Mouse (Mus musculus) adrenal gland, adult 2 months (tissue): ENCODE measurements at regions not wholly inside any gene's neighbourhood (a gene's known extent, or its start where the extent isn't known, plus 50 kb on each side); places are given as distances from the start of the nearest gene placed in this dataset.

Experiments
- DNase-seq: peaks from one replicate; pipeline ENCODE4 v3.0.0; 2021

DNA sequence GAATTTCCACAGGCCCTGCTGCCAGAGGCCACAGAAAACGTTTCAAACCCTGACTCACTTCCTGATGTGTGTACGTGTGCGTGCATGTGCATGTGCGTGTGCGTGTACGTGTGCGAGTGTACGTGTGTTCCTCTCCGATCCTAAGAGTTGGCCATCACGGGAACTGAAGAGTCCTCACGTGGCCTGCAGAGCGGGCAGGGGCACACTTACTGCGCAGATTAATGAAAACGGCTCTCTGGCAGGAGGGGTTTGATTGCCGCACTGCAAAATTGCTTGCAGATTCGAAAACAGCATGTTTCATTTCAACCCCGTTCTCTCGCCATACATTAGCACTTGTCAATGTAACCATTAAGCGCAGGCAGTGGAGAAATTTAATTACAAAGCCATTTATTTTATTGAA is 135.0 kb upstream of the Six2 start:
- no peak for DNase-seq

DNA sequence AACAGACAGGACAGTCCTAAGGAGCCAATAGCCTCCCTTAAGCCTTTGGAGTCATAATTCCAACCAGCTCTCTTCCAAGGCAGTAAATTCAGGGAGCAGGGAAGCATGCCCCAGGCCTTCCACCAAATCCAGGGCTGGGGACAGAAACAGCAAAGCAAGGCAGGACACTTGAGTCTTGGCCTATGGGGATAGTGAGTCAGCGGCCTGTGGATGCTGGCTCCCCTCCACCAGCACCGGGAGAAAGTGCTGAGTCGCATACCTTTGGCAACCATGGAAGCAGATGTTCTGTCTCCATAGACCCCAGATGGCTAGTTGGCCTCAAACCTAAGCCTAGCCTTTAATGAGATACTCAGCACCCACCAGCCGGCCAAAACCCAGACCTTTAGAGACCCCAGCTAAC is 133.8 kb upstream of the Six2 start:
- DNase-seq: no peak

DNA sequence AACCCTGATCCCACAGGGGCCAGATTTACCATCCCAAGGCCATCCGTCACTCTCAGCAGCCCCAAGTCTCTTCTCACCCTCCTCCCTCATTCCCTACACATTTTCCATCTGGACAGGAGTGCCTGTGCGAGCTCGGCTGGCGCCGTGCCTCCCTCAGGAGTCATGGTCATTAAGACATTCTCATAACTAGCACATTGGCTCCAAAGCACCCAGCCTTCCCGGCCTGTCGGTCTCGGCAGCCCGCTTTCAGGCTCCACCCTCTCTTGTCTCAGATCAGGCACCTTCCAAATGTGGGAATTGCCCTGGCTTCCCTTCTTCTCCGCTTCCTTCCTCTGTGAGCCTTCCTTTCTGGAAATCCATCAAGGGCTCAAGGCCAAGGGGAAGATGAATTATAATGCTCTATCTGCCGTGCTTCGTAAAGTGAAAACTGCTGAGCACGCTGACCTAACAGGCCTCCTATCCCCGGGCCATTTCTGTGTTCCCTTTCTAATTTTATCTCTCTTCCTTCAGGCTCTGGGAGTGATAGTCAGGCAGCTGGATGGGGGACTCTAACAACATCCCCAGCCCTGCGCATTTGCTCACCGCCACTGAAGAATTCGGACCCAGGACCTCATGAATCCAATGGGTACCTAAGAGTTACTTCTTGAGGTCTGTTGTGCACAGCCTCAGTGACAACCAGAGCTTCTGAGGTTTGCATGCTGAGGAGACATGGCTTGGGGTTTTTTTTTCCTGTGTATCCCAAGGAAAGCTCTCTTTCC is 130.2 kb upstream of the Six2 start:
- peak; percentile 24 for DNase-seq

DNA sequence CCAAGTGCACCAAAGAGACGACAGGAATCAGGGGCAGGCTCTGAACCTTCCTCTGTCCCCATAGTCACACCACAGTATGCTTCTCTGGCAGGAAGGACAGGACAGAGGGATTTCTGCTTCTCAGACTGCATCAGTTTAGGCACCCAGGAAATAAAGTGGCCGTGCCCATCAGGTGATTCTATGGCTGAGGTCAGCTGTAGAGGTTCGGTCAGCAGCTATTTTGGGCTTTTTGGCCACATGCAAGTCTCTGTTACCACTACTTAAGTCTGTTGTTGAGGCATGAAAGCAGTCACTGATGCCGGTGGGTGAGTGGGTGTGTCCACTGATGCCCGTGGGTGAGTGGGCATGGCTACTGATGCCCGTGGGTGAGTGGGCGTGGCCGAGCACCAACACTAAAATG is 128.4 kb upstream of the Six2 start:
- DNase-seq: no peak

DNA sequence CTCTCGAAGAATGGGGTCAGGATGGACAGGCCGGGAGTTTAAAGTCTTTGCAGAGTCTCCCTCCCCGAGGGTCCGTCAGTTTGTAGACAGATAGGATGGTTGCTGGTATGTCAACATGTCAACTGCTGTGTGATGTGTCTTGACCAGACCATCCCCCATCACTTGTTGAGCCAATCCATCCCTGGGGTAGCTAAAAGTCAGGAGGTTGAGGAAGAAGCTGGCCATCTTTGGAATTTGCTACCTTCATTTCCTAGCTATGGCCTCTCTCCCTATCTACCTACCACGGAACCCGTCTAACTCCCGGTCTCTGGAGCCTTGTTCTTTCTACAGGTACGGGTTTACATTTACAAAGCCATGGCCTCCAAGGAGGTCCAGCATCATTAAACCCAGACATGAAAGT is 128.0 kb upstream of the Six2 start:
- DNase-seq: no peak

DNA sequence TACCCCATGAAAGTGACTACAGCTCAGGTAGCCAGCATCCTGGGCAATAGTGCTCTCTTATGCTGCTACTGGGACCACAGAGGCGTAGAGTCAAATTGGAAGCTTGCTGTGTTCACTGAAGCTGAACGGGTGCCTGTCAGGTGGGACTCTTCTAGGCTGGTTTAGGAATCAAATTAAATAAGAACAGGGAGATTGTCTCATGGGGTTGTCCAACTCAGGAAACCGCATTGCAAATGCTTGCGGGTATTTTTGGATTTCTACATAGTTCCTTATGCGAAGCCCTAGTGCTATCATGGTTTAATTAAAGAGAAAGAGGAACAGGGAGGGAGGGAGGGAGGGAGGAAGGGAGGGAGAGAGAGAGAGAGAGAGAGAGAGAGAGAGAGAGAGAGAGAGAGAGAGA is 120.5 kb upstream of the Six2 start:
- no peak for DNase-seq

DNA sequence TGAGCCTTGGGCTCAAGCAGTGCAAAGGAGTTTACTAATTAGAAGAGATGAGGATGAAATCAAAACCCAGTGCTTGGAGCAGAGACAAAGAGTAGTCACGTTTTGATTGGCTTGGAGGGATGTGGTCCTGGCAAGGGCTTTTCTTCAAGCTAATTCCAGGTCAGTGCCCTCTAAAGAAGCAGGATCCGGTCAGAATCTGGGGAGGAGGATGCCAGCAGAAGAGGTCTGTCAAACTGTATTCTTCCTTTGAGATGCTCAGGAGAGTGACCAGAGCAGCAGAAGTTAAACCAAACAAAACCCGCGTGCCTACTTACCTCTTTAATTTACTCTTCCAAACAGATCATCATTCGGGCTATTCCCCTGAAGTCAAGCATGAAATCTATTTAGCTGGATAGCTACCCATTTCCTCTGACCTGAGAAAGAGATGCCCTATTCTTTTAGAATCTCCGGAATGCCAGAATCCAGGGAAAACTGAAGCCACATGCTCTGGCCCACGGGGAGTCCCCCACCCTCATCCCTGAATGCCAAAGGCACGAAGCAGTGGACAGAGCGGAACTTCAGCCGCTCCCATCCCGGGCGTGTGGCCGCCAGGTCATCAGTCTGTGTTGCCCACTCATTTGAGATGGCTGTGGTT is 117.8 kb upstream of the Six2 start:
- DNase-seq: no peak

DNA sequence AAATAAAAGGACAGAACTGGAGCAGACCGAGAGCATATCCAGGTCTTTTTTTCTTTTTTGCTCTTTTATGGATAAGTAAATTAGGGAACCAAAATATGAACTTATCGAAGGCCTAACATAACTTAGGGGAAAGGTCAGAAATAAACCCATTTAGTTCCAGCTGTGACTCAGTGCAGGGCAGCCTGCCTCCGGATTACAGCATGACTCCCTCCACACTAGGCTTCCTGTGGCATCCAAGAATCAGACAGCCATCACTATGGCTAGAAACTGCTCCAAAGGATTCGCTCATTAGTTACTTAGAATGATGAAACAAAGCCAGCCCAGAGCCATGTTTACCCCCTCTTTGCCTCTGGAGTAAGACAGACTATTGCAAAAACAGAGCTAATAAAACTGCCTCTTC is 116.6 kb upstream of the Six2 start:
- no peak for DNase-seq

DNA sequence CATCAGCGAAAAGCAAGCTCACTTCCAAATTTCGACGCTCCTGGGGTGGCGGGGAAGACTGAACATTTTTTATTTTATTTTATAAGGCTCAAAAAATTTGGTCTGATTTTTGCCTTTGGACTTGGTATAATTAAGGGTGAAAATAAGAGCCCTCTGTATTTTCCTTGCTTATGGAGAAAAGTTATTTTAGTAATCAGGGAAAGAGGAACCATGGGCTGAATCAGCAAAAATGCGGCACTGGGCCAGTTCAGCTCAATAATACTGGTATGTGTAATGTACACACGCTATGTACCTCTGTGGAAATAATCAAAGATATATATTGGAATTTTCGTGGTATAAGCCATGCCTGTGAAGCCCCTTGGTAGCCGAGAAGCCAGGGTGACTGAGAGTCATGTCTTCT is 113.7 kb upstream of the Six2 start:
- no peak for DNase-seq

DNA sequence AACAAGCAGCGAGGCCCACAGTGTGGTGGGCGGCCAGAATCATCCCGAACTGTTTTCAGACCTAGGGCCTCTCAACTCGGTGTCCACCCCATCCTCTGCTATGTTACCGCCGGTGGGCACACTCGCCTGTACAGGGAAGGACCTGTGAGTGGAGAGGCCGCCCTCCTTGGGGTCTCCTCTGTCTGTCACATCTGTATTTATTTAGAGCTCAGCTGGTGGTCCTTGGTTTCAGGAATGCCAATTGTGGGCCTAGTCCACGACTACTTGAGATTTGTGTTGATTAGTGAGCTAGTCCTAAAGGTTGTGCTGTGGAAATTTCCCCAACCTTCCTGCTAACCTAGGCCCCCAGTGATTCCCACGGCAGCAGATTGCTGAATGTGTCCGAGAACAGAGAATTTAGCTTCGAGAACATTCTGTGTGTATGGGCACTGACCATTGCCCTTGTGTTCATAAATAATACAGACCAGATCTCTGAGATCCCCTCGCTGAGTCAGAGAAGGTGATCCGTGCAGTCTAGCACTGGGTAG is 113.1 kb upstream of the Six2 start:
- DNase-seq: no peak

DNA sequence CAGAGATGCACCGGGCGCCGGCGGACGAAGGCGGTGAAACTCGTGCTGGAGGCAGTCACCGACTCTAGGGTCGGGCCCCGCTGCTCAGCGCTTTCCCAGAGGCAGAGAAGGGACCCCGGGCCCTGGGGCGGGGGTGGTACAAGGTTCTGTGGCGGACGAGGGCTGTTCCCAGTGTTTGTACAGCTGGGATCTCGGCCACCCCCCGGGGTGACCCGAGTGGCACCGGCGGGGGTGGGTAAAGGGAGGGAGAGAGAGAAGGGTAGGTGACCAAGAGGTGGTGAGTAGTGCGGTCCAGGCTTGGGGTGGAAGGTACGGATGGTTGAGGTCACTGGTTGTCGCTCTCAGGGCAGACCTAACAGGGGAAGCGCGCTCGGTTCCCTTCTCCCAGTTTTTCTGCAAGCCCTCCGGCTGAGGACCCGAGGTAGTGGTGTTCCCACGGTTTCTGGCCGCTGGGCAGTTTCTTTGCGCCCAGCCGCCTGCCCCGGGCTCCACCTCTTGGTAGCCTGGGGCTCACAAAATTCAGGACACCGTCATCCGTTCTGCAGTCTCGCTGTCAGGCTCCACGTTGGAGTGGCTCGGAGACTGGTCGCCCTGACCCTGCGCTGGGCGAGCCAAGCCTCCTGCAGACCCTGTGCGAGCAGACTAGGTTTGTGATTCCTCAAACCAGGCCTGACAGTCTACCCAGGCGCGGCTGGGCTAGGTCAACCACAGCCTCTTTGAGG is 112.4 kb upstream of the Six2 start:
- DNase-seq: no peak

DNA sequence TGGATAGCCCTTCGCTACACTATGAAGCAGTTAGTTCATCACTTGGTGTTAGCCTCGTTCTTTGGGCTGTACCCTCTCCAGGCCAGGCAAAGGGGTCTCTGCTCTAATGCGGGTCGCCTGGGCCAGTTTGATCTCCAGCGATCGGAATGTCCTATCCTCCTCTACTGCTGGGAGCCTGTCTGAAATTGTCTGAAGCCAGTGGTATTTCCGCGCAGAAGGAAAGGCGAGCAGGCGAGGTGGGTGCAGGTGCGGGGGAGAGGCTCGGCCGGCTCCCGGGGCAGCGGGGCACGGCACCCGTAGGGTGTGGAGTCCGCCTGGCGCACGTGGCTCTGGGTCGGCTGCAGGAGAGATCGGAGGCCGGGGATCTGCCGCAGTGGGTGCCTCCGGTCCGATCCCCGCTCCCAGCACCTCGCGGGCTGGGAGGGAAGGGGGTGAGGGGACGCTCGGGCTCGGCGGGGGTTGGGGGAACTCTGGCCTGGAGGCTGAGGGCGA is 111.8 kb upstream of the Six2 start:
- DNase-seq: peak; percentile 37

DNA sequence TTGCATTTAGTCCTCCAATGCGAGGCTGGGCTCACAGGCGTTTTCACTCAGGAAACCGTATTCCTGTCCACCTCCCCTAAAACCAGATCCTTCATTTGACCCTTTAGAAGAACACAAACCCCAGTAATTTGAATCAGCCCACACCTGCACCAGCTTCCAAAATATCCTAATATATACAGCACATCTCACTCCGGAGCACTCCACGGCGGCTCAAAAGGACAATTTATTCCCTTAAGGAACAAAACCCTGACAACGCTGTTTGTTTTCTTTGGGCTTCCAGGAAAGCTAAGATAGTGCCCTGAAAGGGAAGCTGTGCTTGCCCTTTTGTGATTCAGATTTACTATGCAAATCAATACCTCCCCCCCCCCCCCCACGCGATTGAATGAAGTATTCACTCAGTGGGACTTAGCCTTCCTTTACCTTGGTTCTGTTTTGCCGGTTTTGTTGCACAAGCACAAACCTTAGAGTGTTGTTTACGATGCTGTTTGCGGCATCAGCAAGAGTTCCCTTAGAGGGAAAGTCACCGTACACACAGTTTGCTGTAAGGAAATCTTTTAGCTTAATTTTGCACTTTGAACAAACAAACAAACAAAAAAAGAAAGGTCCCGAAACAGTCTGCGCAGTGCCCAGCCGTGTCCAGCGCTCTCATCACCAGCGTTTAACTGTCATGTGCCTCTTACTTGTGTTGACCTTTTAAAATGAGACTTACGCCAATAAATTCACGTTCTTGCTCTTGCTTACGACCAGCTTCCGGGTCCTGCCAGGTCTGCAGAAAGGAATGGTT is 111.2 kb upstream of the Six2 start:
- peak; percentile 40 for DNase-seq

DNA sequence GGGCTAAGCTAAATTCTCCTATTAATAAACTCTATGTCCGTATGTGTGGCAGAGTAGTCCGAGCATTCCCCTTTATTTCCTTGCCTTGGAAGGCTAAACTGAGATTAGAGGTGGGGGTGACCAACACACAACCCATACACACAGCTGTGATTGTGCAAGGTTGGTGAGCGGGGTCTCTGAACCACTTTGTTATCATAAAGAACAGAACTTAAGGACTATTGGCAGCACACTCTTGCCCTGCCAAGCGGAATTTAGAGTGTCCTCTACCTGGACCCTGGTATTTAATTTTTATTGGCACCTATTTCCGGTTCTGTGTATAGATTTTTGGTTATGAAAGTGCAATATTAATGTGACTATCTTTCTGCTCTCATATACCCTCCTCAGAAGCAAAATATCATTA is 109.7 kb upstream of the Six2 start:
- no peak for DNase-seq

DNA sequence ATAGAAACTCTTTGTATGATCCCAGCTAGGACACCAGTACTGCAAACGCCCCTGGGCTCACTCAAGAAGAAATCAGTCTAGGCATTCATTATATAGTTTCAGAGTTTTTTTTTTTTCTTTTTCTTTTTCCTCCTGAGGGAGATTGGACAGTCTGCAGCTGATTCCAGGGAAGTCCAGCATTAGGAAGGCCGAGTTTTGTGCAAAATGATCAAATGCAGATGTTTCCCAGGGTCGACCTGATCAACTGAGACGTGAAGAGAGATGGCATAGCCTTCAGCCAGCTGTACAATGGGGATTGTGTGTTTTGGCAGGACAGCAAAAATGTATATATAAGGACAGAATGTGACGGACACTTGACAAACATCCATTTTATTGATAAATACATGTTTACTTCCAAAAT is 107.7 kb upstream of the Six2 start:
- DNase-seq: no peak

DNA sequence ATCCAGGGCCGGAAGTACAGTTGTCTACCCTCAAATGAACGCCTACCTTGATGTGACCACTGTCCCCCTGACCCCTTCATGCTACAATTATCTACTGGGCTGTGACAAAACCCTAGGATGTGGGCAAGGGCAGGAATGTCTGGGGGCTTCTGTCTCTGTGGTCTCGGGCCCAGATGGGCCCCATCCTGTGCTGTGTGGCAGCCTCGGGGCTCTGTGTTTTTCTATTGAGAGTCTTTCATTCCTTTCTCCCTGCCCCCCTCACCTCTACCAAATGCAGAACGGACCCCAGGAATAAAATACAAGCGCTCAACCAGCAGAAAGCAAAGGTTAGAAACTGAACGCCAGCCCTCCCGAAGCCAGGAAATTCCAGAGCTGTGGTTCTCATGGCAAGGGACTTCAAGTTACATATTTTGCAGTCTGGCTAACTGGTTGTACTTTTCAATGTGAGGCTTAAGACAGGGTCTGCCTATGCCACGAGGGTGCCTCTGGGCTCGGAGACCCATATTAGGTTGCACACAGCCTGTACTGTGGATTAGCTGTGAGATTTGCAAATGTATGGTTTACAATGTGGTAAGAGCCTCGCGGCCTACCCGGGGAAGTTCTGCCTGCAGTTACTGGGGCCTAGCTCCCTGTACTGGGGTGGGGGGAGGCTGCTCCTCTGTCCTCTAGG is 97.7 kb upstream of the Six2 start:
- no peak for DNase-seq

DNA sequence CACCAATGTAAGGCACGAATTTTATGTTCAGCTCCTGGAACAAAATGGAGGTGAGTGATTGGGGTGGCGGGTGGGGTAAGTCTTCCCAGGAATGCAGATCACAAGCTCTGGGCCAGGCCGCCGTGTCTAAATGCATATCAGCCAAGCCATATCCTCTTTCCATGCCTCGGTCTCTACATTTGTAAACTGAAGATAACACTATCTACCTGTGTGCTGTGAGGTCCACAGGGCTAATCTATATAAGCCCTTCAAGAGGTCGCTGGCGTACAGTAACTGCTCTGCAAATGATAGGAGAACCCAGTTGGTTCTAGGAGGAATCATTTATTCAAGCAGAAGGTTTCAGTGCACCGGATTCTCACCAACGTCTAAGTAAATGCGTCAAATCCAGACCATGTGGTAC is 92.4 kb upstream of the Six2 start:
- DNase-seq: no peak

DNA sequence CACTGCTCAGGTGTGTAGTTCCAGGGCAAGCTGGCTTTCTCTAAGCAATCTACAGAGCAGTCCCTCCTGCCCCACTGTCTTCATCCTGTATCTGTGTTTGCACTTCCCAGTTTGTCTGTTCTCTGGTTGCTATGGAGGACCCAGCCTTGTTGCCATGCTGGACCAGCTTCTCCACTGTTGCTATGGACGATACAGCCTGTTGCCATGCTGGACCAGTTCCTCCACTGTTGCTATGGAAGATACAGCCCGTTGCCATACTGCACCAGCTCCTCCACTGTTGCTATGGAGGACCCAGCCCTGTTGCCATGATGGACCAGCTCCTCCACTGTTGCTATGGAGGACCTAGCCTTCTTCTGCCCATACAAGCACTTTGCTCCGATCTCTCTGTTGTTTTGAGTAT is 88.8 kb upstream of the Six2 start:
- DNase-seq: no peak

DNA sequence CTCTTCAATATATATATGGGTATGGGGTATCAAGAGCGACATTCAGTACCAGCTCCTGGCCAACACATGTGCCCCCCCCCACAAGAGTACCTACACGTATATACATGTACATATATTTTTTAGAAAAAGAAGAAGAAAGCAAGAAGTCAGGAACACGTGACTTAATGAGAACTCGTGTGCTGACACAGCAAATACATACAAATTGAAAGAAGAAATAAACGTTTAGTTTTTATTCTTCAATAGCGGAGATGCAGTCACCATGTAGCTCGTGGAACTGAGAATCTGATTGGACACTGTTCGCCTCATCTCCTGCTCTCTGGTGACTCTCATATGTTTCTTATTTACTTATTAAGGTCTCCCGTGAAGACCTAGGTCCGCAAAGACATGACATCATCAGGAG is 80.3 kb upstream of the Six2 start:
- no peak for DNase-seq

DNA sequence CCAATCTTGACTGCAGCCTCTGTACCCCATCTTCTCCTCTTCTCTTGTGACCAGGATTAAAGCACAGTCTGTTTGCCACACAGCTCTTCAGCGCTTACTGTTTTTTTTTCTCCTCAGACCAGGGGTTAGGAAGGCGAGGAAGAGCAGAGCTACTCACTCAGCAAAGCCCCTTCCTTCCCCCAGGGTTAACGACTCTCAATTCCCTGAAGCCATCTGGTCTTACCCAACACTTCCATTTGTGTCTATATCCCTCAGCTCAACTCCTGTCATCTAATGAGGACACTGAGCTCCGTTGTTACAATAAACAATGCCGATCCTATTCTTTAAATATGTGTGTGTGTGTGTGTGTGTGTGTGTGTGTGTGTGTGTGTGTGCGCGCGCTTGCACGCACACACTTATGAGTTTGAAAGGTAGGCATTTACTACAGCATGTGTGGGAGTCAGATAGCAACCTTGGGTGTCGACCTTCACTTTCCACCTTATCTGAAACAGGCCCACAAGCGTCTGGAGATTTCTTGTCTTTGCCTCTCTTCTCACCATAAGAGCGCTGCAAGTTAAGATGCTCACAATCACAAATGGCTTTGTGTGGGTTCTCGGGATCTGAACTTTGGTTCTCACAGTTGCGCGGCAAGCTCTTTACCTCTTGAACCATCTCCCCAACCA is 79.3 kb upstream of the Six2 start:
- DNase-seq: no peak

DNA sequence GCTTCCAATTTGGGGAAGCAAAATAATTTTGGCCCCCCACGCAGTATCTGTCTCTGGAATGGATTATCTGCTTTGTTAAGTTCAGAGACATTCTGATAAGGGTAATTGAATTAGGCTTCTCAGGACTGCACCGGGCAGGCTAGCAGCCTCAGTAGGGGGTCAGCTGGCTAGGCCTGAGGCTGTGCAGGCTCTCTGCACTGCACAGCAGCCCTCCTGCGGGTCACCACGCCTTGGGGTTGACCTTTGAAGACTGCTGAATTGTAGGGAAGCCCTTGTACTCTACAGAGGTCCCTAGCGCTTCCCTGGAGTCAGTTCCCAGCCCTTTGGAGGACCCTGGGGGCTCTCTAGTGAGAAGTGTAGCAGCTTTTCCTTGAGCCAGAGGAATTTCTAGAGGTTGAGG is 78.5 kb upstream of the Six2 start:
- no peak for DNase-seq
